Mouse (Mus musculus) ovary, postnatal 14 days (tissue): ENCODE measurements at regions not wholly inside any gene's neighbourhood (a gene's known extent, or its start where the extent isn't known, plus 50 kb on each side); places are given as distances from the start of the nearest gene placed in this dataset.

Source experiments
- DNase-seq: peaks from one replicate; pipeline ENCODE4 v3.0.0; 2022; ENCODE audit warnings: low spot score

- DNase-seq: no peak
These were observed 212.6 kb downstream of the Pik3r1 start for GRCm38 (mm10) chr13:101555371-101555874.

GRCm38 (mm10) chr13:101553131-101553549 is 214.9 kb downstream of the Pik3r1 start:
- DNase-seq: no peak

- DNase-seq: no peak
These were observed 215.6 kb downstream of the Pik3r1 start for GRCm38 (mm10) chr13:101552451-101552850.

- DNase-seq: no peak
These were observed 216.9 kb downstream of the Pik3r1 start for GRCm38 (mm10) chr13:101551068-101551467.

GRCm38 (mm10) chr13:101550526-101550925 is 217.5 kb downstream of the Pik3r1 start:
- no peak for DNase-seq

GRCm38 (mm10) chr13:101547887-101548286 is 220.1 kb downstream of the Pik3r1 start:
- DNase-seq: no peak

- no peak for DNase-seq
These were observed 220.7 kb downstream of the Pik3r1 start for GRCm38 (mm10) chr13:101547365-101547764.

GRCm38 (mm10) chr13:101545344-101546181 is 222.5 kb downstream of the Pik3r1 start:
- DNase-seq: no peak

GRCm38 (mm10) chr13:101540391-101541191 is 227.4 kb downstream of the Pik3r1 start:
- DNase-seq: no peak

GRCm38 (mm10) chr13:101538110-101538509 is 229.9 kb downstream of the Pik3r1 start:
- no peak for DNase-seq

- DNase-seq: no peak
These were observed 232.0 kb downstream of the Pik3r1 start for GRCm38 (mm10) chr13:101536019-101536418.

- DNase-seq: no peak
These were observed 232.6 kb downstream of the Pik3r1 start for GRCm38 (mm10) chr13:101535331-101535866.

- DNase-seq: no peak
These were observed 233.5 kb downstream of the Pik3r1 start for GRCm38 (mm10) chr13:101534490-101534889.

- DNase-seq: no peak
These were observed 235.1 kb downstream of the Pik3r1 start for GRCm38 (mm10) chr13:101532913-101533312.

- no peak for DNase-seq
These were observed 240.3 kb downstream of the Pik3r1 start for GRCm38 (mm10) chr13:101527691-101528090.

- no peak for DNase-seq
These were observed 243.2 kb downstream of the Pik3r1 start for GRCm38 (mm10) chr13:101524781-101525180.

- DNase-seq: no peak
These were observed 243.8 kb downstream of the Pik3r1 start for GRCm38 (mm10) chr13:101524223-101524622.

- DNase-seq: no peak
These were observed 244.5 kb downstream of the Pik3r1 start for GRCm38 (mm10) chr13:101523492-101523891.

- DNase-seq: no peak
These were observed 245.4 kb downstream of the Pik3r1 start for GRCm38 (mm10) chr13:101522597-101522996.

- DNase-seq: no peak
These were observed 254.7 kb downstream of the Pik3r1 start for GRCm38 (mm10) chr13:101513354-101513753.

- DNase-seq: peak; percentile 18
These were observed 258.1 kb downstream of the Pik3r1 start for GRCm38 (mm10) chr13:101509946-101510345.

GRCm38 (mm10) chr13:101508331-101508730 is 259.7 kb downstream of the Pik3r1 start:
- no peak for DNase-seq

GRCm38 (mm10) chr13:101506696-101507095 is 261.3 kb downstream of the Pik3r1 start:
- no peak for DNase-seq
